Mouse (Mus musculus): ENCODE results near the gene Zmiz1.

Zmiz1 gene

DNA sequence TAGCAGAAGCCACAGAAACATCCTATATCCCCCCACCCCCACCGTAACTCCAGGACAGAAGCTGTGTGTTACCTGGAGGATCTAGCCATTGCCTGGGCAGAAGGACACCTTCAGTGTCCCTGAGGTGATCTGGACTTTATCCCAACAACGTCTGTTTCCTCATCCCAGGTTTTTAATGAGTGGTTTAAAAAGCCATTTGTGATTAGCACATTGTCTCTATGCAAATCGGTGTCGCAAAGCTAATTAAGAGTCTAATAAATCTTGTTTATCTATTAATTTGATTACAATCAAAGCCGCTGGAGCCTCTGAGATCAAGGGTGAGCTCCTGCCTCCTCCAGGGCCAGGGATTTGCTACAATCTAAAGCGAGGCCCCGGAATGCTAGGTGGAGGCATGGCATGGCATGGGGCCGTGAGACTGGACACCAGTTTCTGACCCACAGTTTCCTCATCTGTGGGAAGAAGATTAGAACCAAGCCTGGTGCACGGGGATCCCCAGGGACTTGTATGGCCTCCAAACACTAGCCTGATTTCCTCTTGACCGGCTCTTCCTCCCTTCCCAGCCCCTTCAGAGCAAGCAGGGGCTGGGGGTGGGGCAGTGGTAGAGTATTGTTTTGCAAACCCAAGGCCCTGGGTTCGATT, 180.3 kb downstream of the Zmiz1 start:
- DNase-seq (ENCODE audit: low spot score) = no peak

DNA sequence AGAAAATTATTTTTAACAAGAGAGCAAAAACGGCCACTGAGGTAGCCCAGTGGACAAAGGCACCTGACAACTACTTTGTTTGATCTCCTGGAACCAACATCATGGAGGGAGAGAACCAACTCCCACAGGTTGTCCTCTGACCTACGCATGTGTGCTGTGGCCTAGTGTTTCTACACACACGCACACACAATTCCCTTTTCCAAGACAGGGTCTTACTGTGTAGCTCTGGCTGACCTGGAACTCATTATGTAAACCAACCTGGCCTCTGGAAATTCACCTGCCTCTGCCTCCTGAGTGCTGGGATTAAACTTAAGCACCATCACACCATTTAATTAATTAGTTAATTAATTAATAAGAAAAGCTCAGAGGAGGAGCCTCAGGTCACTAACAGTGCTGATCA, 181.0 kb downstream of the Zmiz1 start:
- DNase-seq (ENCODE audit: low spot score) = no peak

DNA sequence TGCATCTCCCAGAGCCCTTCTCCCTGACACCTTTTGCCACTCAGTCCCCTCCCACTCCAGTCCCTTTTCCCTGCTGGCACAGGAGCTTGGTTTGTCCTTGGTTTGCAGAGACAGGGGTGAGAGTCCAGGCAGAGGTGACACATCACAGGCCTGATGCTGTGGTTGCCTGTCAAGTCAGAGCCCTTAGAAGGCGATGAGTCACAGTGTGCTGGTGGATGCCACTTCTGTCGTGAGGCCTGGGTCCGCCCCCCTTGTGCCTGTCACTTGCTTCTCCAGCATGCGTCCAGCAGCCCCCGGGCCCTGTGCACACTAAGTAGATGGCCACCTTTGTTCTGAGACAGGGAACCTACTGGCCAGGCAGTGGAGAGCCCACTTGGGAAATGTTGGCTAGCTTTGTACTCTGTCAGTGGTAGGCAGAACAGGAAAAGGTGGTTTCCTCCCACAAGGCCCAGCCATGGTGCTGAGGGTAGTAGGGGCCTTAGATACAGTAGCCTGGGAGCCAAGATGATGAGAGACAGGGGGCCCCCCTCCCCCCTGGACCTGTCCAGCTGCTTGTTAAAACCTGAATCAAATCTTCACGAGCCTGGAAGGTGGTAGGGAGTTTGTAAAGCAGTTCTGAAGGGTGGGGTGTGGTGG, 181.6 kb downstream of the Zmiz1 start:
- no peak for DNase-seq (ENCODE audit: low spot score)

DNA sequence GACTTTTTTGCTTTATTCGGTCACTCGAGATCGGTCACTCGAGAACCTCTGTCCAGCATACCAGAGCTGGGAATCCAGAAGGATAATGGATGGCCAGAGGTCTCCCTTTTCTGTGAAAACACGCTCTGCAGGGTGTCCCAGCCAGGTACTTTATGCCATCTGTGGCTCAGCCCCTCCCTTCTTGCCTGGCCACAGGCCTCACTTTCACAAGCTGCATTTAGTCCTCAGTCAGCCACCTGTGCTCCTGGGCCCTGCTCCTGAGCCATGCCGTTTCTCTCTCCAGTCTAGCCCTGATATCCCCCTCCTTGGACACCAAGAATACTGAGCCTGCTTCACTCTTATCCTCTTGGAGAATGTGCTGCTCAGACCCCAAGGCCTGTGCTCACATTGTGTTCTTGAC, 182.1 kb downstream of the Zmiz1 start:
- DNase-seq (ENCODE audit: low spot score) = no peak

DNA sequence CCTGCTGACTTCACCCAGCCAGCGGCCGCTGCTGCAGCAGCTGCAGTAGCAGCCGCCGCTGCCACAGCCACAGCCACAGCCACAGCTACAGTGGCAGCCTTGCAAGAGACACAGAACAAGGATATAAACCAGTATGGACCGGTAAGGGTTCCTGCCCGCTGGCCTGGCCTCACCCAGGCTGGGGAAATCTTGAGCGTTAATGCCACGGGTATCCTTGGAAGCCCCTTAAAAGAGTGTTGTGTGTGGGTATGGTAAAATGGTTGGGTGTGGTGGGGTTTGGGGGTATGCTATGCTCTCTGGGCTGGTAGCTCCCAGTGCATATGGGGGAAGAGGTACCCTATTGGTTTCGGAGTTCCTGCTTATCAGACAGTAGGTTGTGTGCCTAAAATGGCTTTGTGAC, 186.7 kb downstream of the Zmiz1 start:
- DNase-seq (ENCODE audit: low spot score) = no peak

DNA sequence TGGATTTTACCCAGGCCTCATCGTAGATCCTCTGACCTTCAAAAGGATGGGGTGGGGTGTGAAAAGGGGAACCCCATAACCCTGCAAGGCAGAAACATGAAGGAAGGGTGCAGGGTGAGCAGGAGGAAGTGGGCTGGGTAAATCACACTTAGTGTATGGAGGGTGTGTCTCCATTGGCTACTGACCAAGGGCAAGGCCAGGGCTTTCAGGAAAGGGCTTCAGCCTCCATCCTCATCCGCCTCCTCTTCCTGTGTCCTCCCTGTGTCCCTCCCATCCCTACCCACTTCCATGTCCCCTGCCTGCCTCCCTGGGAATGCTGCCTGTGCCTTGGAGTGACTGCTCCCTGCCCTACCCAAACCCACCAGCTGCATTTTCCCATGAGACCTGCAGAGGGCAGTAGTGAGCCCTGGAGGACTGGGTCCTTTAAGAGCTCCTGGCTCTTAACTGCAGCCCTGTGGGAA, 187.2 kb downstream of the Zmiz1 start:
- no peak for DNase-seq (ENCODE audit: low spot score)

DNA sequence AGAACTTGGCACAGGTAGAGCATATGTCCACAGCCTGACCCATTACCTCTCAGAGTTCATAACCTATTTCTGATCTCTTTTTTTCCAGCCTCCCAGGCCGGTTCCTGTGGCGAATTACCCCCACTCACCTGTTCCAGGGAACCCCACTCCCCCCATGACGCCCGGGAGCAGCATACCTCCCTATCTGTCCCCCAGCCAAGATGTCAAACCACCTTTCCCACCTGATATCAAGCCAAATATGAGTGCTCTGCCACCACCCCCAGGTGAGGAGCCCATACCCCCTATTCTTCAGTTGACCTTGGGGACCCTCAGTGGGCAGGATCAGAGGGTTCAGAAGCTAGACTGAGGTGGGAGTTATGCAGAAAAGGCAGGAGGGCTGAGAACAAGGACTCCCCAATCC, 192.1 kb downstream of the Zmiz1 start:
- DNase-seq (ENCODE audit: low spot score) = no peak

DNA sequence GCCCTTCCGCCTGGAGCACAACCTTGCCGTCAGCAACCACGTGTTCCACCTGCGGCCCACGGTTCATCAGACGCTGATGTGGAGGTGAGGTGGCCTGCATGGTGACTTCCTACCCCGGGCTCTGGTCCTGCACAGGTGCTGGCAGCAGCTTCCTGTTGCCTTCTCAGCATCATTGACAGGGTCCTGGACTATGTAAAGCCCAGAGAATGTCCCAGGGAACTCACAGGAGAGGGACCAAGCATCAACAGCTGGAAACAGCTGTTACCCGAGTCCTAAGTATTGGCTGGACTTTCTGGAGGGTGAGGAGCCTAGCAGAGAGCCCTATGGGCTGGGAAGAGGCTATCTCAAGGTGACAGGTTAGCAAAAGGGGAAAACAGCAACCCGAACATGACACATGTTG, 192.9 kb downstream of the Zmiz1 start:
- DNase-seq (ENCODE audit: low spot score) = no peak

DNA sequence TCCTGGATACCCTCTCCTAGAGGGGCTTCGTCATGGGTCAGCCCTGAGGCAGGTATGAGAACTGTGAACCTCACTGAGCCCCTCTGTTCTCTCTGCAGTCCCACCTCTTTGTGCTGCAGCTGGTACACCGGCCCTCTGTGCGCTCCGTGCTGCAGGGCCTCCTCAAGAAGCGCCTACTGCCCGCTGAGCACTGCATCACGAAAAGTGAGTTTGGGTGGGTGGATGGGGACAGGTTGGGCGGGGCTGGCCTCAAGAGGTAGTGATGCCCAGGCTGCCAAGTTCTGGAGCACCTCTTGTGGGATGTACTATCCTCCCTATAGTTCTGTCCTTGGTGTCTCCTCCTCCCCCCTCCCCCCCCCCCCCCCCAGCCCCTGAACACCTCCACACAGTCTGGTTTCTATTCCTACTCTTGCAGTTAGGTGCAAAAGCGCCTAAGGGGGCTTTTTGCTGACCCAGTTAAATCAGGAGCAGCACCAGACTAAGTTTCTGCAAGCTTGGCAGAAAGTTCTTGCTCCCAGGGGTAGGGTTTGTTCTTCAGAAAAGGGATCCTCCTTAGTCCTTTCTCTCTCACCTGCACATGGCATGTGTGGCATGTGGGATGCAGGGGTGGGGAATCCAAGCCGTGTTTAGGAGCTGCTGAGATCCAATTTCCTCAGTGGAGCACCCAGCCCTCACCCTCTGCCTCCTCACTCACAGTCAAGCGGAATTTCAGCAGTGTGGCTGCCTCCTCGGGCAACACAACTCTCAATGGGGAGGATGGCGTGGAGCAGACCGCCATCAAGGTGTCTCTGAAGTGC, 195.6 kb downstream of the Zmiz1 start:
- no peak for DNase-seq (ENCODE audit: low spot score)

DNA sequence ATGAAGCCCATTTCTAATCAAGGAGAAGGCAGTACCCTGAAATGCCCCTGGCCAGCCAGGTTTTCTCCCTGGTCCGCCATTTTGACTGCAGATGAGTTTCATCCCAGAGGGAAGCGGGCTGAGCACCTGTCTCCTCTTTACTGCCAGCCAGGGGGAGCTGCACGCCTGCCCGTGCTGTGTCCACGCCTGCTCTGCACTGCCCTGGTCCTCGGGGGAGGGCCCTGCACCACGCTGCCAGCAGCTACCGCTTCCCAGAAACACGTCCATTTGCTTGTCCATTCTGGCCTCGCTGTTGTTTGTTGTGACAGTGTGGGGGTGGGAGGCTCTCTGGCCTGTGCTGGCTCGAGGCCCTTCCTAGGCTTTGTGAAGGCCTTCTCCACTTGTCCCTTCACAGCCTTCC, 201.7 kb downstream of the Zmiz1 start:
- no peak for DNase-seq (ENCODE audit: low spot score)

DNA sequence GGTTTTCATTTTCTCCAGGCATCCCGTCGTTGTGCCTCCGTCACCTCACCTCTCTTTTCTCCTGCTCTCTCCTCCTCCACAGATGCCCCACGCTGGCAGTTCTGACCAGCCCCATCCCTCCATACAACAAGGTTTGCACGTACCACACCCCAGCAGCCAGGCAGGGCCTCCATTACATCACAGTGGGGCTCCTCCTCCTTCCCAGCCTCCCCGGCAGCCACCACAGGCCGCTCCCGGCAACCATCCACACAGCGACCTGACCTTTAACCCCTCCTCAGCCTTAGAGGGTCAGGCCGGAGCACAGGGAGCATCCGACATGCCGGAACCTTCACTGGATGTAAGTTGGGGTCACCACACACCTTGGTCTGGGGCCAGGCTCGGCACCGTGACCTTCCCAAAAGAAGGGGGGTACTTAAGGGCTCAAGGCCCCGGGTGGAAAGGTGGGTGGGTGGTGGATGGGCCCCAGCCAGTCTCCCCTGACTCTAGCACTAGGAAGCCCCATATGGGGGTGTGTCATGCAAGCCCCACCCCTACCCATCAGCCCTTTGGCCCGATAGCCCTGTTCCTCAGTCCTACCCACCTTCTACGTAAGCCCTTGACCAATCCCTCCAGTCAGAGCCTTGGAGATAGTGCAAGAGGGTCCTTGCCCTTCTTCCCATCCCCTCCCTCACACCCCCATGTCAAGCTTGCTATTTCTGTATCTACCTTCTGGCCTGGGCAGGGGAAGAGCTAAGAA, 202.4 kb downstream of the Zmiz1 start:
- peak; percentile 56 for DNase-seq (ENCODE audit: low spot score)

DNA sequence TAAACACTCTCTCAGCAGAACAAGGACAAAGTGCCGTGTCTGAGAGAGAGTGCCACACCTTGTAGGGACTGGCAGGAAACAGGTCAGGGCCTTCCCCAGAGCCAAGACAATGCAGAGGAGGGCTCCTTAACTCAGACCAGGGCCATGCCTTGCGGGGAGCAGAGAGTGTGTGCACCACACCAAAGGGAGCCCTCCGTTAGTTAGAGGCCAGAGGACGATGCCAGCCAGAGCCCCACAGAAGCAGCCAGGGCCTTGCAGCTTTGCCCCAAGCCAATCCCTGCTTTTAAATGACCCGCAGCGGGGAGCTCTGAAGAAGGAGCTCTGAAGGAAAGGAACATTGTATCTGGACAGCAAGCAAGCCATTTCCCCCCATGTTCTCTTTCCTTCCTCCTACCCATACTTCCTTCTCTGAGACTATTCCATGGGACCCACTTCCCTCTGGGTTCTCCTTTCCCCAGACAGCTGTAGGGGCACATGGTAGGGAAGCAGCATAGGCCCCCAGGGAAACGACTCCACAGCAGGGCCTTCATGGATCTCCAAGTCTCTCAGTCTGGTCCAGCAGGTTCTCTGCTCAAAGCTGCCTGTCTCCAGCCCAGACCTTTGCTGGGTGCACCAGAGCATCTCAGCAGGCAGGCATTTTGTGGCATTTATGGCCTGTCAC, 204.8 kb downstream of the Zmiz1 start:
- no peak for DNase-seq (ENCODE audit: low spot score)

DNA sequence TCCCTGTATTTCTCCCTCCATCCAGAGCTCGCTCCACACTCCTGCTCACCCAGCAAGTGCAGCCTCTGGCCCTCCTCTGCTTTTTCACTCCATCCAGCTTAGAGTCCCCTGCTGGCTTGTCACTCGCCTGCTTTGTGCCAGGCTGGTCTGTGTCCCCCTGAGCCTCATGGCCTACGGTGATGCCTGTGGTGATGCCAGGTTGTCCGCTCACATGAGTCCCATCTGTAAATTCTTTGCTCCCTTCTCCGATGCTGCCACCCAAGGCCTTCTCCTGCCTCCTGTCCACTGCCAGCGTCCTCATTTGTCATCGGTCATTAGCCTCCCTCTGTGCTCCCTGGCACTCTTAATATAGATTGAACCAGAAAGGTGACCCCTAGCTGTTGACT, 205.3 kb downstream of the Zmiz1 start:
- no peak for DNase-seq (ENCODE audit: low spot score)

DNA sequence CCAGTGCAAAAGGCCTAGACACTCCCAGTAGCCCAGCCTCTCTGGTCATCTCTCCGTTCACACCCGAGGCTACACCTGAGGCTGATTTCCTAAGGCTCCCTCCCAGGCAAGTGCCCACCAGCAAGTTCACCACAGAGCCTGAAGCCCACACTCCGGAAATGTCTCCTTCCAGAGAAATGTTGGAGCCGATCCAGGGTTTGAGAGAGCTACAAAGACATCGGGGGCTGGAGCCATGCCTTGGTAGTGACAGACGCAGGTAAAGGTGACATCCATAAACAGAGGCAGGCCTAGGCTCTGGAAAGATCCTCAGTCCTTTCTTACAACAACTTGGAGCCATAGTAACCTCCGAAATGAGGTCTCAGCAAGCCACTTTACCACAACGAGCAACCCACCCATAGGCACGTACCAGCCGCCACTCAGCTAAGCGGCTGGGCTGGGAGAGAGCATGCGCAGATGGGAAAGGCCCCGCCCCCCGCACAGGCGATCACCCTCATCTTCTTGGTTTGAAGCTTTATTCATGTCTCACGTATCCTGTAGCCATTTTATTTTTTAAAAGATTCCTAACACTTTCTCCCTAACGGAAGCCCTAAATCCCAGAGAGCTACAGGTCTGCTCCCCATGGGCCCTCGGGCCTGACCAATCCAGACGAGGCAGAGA, 206.5 kb downstream of the Zmiz1 start:
- DNase-seq (ENCODE audit: low spot score) = no peak

DNA sequence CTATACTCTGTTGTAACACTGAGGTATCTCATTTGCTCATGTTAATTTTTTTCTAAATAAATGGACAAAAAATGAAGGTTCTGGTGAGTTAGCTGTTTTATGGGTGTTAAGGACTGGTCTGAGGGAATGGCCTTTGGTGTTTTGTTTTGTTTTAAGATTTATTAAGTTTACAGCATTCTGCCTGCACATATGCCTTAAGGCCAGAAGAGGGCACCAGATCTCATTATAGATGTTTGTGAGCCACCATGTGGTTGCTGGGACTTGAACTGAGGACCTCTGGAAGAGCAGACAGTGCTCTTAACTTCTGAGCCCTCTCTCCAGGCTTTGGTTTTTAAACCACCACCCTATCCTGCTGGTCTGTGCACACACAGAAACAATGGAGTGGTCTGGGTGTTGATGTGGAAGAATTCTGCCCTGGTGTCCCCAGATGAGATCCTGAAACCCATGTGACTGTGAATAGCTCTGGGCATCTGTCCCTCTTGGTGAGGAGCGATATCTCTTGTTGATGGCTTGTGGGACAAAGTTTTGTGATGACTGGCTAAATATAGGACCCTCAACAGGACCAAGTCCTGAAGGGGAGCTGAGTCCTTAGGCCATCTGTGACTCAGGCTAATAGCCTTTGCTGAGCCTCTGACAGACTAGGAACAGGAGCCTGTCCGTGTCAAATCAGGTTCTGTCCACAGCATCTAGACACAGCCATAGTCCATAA, 207.8 kb downstream of the Zmiz1 start:
- no peak for DNase-seq (ENCODE audit: low spot score)

DNA sequence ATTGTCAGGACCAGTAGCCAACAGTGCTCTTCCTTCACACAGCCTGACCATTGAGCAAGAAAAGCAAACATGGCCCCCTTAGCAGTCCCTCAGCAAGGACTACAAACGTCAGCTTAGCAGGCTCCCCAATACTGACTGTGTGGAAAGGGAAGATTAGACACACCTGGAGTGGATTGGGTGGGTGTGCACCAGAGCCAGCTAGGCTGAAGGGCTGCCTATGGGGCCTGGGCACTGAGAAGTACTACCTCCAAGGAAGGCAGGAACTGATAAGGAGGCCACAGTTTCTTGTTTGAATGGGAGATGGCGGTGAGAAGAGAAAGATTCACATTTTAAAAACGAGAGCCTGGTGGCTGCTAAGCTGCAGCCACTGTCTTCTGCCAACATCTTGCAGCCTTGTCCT, 208.6 kb downstream of the Zmiz1 start:
- DNase-seq (ENCODE audit: low spot score) = no peak

DNA sequence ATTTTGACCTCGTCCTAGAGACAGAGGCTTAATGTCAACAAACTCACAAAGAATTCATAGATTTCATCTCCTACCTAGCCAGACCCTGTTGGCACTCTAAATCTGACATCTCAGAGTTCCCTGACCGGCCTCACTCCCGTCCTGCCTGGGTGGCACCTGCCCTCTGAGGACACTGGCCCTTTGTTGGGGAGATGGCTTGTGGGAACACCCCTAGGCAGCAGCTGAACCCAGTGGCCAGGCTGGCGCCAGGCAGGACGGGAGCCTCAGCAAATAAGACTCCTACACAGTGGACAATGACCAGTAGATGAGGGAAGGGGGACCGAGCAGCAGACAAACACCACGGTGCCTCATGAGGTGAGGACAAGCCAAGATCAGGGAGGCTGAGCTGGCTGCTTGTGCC, 220.6 kb downstream of the Zmiz1 start:
- no peak for DNase-seq (ENCODE audit: low spot score)

DNA sequence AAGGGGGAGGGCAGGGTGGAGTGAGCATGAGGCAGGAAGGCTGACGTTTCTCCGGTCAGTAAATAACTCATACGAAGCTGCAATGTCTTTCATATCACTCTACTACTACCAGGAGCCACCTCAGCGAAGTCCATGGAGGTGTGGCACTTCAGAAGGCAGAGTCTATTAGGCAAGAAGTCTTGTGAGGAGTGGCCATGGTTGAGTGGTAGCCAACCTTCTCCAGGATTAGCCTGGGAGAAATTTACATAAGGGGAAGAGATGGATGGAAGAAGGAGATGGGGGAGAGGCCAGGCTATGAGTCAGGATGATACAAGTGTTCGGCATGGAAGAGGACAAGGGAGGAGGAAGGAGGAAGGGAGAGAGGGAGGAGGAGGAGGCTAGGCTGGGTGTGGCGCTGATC, 223.0 kb downstream of the Zmiz1 start:
- DNase-seq (ENCODE audit: low spot score) = no peak

DNA sequence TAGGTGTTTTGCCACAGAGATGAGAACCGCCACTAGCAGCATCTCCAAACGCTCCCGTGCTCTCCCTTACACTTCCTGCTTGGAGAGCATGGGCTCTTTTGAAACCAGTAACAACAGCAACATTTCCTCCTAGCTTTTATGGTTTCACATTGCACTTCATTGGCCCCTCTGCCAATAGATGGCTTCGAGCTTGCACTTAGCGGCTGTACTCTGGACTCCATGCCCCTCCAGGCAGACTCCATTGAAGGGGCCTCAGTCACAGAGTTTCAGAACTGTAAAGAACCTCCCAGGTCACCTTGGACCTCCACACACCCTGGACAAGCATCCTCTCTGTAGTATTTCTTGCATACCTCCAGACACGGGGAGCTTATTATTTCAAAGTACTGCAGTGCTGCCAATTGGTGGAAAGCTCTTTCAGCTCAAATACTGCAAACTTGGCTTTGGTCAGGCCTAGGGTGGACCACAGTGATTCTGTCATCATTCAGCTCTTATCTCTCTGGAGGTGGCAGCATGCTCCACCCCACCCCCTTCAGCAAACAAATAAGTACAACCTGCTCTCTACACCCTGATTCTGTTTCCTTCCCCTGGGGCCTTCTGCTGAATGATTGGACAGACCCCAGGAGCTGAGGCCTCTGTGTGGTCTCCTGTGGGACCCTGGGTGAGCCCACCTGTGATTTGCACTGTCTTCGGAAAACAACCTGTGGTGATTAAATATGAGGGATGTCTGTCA, 227.4 kb downstream of the Zmiz1 start:
- no peak for DNase-seq (ENCODE audit: low spot score)
